Mouse (Mus musculus) CH12.LX (cell line): Measurements from ENCODE around the gene Rps27a.

Experiments
- CTCF ChIP-seq, 2 experiments: IDR thresholded peaks in 1 of 2; conservative IDR thresholded peaks in 1 of 2; 2 replicates each; pipeline ENCODE4 v1.5.1; 2011 to 2012; ENCODE audit warnings: low read depth in 2 of 2, low read length in 2 of 2, improper control_type of control experiment in 1 of 2, inconsistent platforms in 1 of 2, mild to moderate bottlenecking in 1 of 2, moderate library complexity in 1 of 2
- EP300 ChIP-seq: IDR thresholded peaks from 2 replicates; pipeline ENCODE4 v1.6.1; 2011; ENCODE audit warnings: low read length, improper control_type of control experiment
- KAT2A ChIP-seq: IDR thresholded peaks from 2 replicates; pipeline ENCODE4 v1.6.1; 2012; ENCODE audit warnings: low read length, improper control_type of control experiment, inconsistent platforms; ENCODE audit not compliant: insufficient replicate concordance
- MYC ChIP-seq: IDR thresholded peaks from 2 replicates; pipeline ENCODE4 v1.6.1; 2011; ENCODE audit warnings: low read depth, mild to moderate bottlenecking, improper control_type of control experiment, low read length
- POLR2A ChIP-seq: IDR thresholded peaks from 2 replicates; pipeline ENCODE4 v1.6.1; 2011; ENCODE audit warnings: low read depth, mild to moderate bottlenecking, improper control_type of control experiment, low read length
- ZNF384 ChIP-seq: IDR thresholded peaks from 2 replicates; pipeline ENCODE4 v1.6.1; 2012; ENCODE audit warnings: low read depth, low read length, improper control_type of control experiment, inconsistent platforms

GRCm38 (mm10) chr11:29547249-29547751 is 609 bp downstream of the Rps27a start:
- TF ChIP-seq ZNF384 (no peak), EP300 (no peak), CTCF (conservative IDR thresholded peaks at IDR 0.05 in 1 of 2, IDR thresholded peaks at IDR 0.05 in 1 of 2; ENCODE audit: low read depth in 2 of 2, low read length in 2 of 2) (no peak), MYC (no peak), POLR2A (no peak), KAT2A (no peak)
